In the genomic region with DNA sequence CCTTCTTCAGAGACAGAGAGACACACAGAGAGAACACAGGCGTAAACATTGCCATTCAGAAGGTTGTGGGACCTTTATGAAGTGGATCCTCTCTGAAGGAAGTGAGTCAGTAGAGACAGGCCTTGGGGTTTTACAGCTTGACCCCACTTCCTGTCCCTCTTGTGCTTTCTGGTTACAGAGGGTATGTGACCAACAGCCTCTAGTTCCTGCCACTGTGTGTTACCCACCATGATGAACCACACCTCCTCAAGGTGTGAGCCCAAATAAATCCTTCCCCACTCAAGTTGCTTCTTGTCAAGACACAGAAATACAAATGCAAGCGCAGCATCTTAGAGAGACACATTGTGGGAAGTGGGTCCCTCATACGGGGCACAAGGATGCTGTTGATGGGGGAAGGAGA, we compare ENCODE assay signal across 22 mouse cellular contexts.
"Had no signal": no experiment of that assay in that cellular context is flagged by ENCODE, and none has a peak within 500 bp of the region (broad histone marks: within the 10 kb centered on the region; RNA-seq: fewer than 3 reads in every experiment).

No protein-coding gene starts in this region.

- H3K27ac ChIP-seq: gastrocnemius, adult 2 months; heart, embryonic 10.5 days; hindbrain, embryonic 13.5 days; hindbrain, embryonic 15.5 days; hindbrain, postnatal 0 days; kidney, embryonic 15.5 days; kidney, postnatal 0 days; left cerebral cortex, adult 2 months; limb, embryonic 10.5 days; limb, embryonic 12.5 days had no signal

- H3K9me3 ChIP-seq: heart, embryonic 10.5 days; heart, embryonic 12.5 days; hindbrain, embryonic 13.5 days; hindbrain, embryonic 15.5 days; kidney, embryonic 15.5 days; limb, embryonic 10.5 days; limb, embryonic 12.5 days had no signal

- H3K9ac ChIP-seq: heart, embryonic 12.5 days; hindbrain, embryonic 13.5 days; hindbrain, embryonic 15.5 days; kidney, embryonic 15.5 days; limb, embryonic 12.5 days had no signal

- ATAC-seq: hindbrain, postnatal 0 days; intestine, embryonic 16.5 days had no signal

- H3K36me3 ChIP-seq: heart, embryonic 10.5 days; heart, embryonic 12.5 days; hindbrain, embryonic 13.5 days; hindbrain, embryonic 15.5 days; kidney, embryonic 15.5 days; limb, embryonic 10.5 days; limb, embryonic 12.5 days had no signal

- H3K4me2 ChIP-seq: heart, embryonic 12.5 days; hindbrain, embryonic 13.5 days; hindbrain, embryonic 15.5 days; kidney, embryonic 15.5 days; limb, embryonic 12.5 days had no signal

- H3K27me3 ChIP-seq: hindbrain, embryonic 15.5 days; kidney, embryonic 15.5 days had no signal

- H3K4me3 ChIP-seq: gastrocnemius, adult 2 months; heart, embryonic 10.5 days; heart, embryonic 12.5 days; hindbrain, embryonic 13.5 days; hindbrain, embryonic 15.5 days; kidney, embryonic 15.5 days; left cerebral cortex, adult 2 months; limb, embryonic 10.5 days; limb, embryonic 12.5 days had no signal

- DNase-seq: gastrocnemius, adult 2 months; gastrocnemius, postnatal 10 days; gastrocnemius, postnatal 25 days; heart, adult 18-20 months; heart, postnatal 10 days; kidney, adult 11 months; kidney, adult 2 months; kidney, adult 9 months; kidney, postnatal 14 days; kidney, postnatal 36 days; layer of hippocampus, adult 9-11 months had no signal
